Mouse (Mus musculus) hematopoietic stem cell, adult 5-6 weeks (primary cell): ENCODE measurements around the gene Nos3. TPM values are rescaled to one million over a fixed set of nuclear protein-coding genes. Genes with fewer than 3 reads are reported as not detected.
A peak's percentile ranks its signal among the peaks of the same experiment; 100 is the strongest.

Experiments used
- ATAC-seq, 2 experiments: fragments of 125-278 bp in 1 of 2; replicated peaks in 1 of 2; 2 replicates each; pipeline ENCODE4 v1.8.0; 2016 to 2017; ENCODE audit warnings: inconsistent platforms in 2 of 2, mild to moderate bottlenecking in 2 of 2, moderate number of reproducible peaks in 2 of 2, low read depth in 1 of 2, moderate TSS enrichment in 1 of 2; ENCODE audit not compliant: low FRiP score in 2 of 2, poor library complexity in 2 of 2, severe bottlenecking in 2 of 2, insufficient read depth in 1 of 2, low TSS enrichment in 1 of 2
- total RNA-seq: library from RNA; stranded (forward); fragments of 172-1452, 232-1000 nt; gene quantifications from 2 replicates; pipeline ENCODE4 v1.2.3, GENCODE M21; 2017

Nos3 gene
- total RNA-seq, 1 experiment from 2014 or later: not detected

DNA sequence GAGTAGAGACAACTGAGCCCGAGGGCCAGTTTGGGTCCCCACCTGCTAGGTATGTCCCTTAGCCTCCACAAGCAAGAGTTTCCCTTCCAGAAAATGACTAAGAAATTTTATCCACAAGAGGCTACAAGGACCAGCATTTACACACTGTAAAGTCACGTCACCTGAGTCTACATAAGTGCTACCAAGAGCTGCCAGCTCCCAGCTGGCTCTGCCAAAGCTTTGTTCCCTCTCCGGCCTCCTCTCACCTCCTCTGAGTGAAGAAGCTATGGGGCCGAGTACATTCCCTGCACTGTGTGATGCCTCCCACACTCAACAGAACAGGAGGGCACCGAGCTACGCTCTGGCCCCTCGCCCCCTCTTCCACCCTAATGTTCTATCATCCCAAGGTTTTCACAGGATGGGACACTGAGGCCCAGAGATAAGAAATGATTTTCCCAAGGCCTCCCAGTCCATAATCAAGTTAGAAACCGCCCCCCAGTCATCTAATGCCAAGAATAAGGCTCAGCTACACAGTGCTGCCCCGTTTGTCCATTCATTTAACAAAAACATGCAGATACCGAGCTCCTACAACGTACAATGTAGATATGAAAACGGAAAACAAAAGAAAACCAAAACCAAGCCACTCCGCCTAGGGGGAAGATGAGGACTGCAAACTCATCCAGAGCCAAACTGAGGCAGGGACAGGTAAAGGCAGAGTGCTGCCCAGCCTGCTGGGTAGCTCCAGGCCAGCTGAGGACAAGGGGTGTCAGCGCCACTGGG is 22.2 kb upstream of the Nos3 start:
- no peak for ATAC-seq

DNA sequence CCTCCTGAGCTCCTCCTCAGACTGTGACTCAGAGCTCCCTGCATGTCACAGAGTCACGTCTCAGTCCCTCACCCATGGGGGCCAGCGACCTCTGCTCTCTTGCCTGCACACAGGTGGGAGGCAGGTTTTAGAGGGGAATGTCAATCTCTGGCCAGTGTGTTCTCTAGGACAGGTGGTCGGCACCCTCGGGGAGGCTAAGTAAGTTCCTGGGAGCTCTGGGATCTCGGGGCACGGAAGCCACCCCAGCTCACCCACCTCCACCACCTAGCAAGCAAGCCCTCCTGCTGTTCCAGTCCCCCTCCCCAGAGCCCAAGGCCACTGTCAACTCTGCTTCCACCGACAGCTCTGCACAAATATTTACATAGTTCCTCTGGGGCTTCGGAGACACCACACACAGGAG is 21.6 kb upstream of the Nos3 start:
- ATAC-seq: no peak

DNA sequence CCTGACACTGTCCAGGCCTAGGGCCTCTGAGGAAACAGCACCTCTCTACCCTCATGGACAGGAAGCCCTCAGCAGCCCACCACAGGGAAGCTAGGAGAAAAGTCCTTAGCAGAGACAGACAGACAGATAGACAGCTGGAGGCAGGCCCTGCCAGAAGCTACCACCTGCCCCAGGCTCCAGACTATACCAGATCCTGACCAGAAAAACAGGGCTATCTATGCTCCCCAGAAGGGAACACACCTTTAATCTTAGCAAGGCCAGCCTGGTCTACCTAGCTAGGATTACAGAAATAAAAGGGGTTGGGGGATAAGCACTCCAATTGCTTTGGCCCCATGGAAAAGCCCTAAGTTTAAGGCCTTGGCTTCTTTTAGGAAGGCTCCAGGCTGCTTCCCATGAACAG is 21.2 kb upstream of the Nos3 start:
- ATAC-seq: no peak

DNA sequence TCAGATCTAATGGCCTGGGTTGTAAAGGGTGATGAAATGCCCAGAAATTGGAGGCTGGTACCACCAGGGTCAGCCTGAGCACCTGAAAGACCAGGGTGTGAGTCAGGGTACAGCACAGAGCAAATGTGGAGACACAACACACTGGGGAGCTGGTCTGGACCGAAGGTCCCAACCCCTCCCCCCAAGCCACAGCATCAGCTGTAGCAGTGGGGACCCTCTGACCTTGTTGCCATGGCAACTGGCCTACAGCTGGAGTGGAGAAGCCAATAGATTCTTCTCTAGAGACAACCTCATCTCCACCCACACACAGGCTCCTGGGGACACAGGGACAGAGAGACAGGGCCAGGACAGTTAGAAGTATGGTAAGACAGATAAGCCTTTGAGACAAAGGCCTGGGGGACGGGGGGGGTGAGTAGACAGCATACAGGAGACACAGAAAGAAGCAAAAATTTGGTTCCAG is 20.6 kb upstream of the Nos3 start:
- no peak for ATAC-seq

DNA sequence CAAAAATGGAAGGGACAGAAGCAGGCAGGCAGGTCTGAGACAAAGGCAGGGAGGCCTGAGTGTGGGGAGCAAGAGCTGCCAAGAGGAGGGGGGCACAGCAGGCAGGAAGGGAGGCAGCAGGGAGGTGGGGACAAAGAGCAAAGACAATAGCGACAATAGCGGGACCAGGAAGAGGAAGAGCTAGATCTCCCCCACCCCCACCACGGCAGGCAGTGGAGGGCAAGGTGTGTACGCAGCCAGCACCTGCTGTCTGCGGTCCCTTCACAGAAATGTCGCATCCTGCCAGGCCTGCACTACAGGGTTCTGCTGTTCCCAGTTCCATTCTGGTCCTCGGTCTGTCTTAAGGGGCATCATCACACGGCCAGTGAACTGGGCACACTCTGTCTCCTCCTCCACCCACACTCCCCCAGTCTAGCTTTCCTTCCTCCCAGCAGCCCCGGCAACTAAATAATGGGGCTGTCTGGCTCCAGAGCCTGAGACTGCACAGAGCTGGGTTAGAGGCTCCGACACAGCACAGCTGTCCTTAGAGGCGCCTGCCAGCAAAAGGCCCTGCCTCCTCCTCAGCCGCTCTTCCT is 20.0 kb upstream of the Nos3 start:
- ATAC-seq: peak; percentile 6 to 37; a peak in 2 of 4 replicates

DNA sequence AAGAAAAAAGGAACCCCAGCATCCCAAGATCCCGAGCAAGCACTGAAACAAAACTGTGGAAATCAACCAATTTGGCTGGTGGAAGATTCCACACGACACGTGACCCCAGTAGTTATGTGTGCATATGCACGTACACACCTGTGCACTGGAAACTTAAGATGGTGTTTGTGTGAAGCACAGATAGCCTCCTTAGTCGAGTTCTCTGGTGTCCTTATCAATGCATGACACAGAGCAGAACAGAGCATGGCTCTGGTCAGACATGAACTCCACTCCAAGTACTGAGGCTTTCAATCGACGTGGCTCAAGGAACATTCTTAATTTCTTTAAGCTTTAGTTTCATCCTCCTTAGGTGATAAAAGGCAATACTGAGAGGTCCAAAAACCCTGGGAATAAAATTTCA is 18.3 kb upstream of the Nos3 start:
- ATAC-seq: no peak

DNA sequence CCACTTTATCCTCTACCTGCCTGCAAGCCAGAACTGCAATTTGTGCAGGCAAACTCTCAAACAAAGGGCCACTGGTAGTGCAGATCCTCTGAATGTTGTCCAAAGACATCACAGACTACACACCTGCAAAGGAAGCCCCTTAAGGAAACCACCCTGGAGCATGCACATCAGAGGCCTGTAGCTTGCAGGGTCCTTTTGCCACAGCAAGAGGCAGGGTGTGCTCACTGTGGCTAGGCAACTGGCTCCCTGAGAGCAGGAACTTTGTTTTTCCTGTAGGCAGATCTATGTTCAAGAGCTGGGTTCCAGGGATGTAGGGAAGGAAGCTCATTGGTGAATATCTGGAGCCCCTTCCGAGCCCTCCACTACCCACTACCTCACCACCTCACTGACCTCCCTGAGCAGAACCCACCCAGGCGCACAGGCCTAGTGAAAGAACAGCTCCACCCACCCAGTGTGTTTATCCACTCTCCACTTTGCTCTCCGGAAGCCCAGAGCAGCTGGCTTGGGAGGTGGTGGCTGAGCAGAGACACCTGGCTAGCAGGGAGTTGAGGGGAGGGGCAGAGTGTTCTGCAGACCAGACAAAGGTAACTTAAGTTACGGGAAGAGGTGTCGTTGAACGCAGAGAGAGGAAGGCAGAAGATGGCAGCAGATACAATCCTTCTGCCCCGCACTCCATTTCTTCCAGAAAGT is 17.3 kb upstream of the Nos3 start:
- ATAC-seq: no peak

DNA sequence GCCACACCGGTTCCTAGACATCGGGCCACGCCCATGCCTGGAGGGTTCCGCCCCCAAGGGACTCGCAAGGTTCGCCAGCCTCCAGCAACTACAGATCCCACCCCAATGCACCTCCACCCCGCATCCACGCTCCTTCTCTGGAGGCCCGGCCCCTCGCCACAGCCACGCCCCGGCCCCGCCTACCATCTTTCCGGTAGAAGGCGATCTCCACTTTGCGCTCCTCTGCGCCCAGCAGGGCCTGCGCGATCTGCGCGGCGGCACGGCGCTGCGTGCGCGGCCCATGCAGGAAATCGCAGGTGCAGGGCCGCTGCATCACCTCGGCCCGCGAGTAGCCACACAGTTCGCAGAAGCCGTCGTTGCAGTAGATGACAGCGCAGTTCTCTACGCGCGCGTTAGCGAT is 16.5 kb upstream of the Nos3 start:
- peak; percentile 74 to 78 for ATAC-seq

DNA sequence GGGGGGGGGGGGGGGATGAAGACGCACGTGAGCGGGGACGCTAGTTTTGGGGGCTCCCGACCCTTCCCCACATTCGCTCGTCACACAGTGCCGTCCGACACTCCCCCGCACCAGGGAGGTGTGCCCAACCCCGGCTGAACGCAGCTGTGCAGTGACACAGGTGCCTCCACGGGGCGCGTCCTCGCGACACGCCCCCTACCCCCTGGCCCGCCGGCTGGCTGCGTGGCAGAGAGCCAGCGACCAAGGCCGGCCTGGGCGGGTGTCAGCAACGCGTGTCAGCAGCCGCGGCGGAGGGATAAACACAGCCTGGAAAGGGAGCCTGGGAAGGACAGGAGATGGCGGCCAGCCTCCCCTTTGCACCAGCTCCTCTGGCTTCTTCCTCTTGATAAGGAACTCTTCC is 16.1 kb upstream of the Nos3 start:
- no peak for ATAC-seq

DNA sequence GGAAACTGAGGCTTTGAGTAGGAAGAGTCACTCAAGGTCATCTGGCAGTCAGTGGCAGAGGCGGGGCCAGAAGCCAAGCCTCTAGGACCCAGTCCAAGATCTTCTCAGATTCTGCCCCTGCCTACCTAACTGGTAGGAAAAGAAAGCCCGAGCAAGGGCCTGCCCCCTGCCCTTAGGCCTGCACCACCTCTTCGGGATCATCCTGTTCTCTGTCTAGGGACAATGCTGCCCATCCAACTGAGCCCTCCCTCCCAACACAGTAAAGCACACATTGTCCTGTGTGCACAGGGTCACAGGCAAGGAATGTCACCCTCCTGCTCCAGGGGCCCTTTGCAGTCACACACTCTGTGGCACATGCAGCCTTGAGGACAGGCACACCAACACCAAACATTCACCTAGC is 14.5 kb upstream of the Nos3 start:
- ATAC-seq: no peak

DNA sequence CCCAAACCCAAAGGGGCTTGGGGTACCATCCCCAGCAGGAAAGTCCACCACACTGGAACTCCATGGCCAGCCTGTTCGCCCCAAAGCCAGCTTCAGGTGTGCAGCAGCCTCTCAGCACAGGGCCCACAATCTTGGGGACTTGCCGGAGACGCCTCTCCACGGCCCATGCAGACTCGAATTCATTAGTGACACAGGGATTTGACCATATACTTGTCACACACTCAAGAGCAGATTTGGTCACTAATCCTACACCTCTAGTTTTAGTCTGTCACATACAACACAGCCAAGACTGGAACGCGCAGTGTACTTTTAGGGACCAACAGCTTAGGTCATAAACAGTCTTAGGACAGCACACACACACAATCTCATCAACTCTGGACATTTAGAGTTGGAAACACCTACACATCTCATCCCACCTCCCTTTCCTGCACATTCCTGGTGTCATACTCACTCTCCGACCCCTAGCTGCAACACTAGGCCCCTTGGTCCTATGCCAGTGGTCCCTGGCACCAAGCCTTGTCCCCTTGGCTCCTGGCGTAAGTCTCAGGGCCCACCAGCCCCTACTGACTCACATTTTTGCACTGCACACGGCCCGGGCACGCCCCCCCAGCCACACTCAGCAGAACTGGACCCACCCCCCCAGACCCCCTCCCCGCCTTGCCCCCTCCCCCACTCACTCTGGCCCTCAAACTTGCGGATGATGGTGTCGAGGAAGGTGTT is 13.9 kb upstream of the Nos3 start:
- no peak for ATAC-seq

DNA sequence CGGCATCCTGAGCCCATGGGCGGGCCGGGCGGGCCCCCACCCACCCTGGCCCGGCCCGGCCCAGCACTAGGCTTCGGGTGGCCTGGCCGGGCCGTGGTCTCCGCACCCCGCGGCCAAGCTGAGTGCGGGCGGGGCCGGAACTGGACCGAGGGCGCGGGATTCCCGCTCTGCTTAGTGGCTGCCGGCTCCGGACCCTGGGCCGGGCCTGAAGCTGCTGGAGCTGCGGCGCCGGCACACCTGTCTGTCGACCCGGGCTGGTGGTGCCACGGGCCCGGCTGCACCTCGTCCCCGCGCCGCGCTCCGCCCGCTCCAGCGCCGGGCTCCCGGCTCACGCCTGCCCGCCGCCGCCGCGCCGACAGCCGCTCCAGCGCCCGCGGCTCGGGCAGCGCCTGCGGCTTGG is 13.3 kb upstream of the Nos3 start, which contains the start of gene Kcnh2:
Kcnh2 (minus strand) TSS at position 327 of the 400 bp plus-strand sequence.
- no peak for ATAC-seq

DNA sequence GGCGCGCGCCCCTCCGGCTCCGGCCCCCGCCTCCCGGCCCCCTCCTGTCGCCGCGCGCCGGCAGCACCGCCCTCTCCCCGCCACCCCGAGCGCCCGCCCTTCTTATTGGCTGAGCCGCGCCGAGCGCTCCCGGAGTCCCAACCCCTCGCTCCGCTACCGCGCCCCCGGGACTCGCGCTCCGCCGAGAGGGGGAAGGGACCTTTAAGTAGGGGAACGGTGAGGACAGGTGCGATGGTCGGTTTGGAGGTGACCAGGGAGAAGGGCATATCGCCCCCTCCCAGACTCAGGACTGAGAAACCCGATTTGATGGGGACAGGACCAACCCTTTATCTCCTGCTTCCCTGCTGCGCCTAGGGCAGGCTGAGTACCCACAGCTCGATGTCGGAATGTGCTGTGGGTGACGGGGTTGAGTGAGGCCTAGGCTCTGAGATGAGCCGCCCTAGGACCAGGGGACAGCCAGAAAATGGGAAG is 12.9 kb upstream of the Nos3 start:
- ATAC-seq: peak; percentile 38 to 43; a peak in 2 of 4 replicates

DNA sequence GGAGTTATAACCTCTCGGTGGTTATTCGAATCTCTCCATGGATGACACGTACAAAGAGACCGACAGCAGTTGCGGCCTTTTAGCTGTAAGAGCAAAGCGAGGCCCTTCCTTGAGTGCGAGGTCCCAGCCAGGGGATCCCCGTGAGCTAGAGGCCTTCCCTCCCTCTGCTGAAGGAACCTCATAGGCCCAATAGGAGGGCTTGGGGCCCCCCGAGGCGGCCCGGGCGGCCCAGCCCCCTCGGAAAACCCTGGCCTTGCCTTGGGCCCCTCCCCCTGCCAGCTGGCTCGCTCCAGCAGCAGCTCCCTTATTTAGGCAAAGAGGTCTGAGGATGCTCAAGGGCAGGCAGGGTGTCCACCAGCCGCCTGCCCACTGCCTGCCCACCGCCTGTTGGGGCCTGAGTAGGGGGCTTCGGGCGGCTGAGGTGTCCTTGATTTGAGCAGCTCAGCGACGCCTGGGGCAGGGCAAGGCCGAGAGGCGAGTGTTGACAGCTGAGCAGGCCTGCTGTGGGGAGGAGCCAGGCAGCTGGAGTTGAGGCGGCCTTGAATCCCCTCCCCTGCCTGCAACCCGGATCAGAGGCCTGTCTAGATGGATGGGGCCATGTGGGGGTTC is 12.3 kb upstream of the Nos3 start:
- no peak for ATAC-seq

DNA sequence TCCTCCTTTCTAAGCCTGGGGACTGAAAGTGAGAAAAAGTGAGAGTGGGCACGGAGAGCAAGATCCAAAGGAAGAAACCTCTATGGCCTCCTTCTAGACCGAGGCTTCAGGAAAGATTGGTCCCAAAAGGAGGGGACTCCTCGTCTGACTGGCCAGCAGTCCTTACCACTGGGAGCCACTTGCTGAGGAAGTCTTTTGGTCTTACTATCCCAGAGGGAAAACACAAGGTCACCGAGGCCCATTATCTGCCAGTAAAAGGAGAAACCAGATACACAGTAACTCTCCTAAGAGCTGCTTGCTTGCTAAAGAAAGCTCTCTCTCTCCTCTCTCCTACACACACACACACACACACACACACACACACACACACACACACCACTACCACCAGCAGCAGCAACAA is 11.3 kb upstream of the Nos3 start:
- no peak for ATAC-seq

DNA sequence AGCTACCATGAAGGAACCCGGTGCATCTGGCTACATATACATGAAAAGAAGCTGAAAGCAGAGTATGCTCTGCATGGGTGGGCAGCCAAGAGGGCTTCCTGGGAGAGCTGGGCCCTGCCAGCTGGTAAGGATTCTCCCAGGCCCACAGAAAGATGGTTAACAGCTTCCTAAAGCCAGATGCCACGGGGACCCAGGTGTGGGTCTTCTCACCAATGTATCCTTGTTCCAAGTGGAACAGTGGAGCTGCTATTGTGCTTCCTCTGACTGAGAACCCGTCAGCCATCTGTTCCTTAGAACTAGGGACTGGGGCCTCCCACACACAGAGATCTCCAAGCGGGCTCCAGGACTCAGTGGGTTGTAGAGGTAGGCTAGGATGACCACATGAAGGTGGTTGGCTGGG is 7.8 kb upstream of the Nos3 start:
- ATAC-seq: no peak

DNA sequence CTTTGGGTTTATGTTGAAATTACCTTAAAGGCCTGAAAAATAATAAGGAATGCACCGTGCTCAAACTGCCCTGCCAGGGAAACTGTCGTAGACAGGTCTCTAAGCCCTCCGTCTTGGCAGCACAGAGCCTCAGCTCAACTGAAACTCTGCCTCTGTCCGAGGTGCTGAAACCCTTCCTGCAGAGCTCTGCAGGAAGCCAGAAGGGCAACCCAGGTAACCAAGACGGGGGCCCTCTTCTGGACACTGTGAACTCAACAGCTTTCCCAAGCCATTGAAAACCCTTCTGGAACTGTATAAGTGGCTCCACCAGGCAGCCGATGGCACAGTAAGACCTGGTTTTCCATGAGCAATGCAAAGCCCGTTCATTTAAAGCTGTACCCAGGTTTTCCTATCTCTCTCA is 7.1 kb upstream of the Nos3 start:
- ATAC-seq: peak; percentile 76 to 81
